Mouse (Mus musculus) heart, adult 2 months (tissue): ENCODE measurements around the gene Eya4. TPM values are rescaled to one million over a fixed set of nuclear protein-coding genes. Genes with fewer than 3 reads are reported as not detected.

ENCODE experiments used
- DNase-seq, 2 experiments: peaks; one replicate each; pipeline ENCODE4 v3.0.0; 2021
- H3K27ac ChIP-seq: fragments of 200-600 bp; 2 replicates; pipeline ENCODE4 v1.8.1; 2022
- H3K27me3 ChIP-seq: fragments of 200-500 bp; 2 replicates; pipeline ENCODE4 v1.6.1; 2012; ENCODE audit warnings: mild to moderate bottlenecking, low read length, inconsistent platforms, mixed read lengths; ENCODE audit not compliant: control insufficient read depth, insufficient read depth
- H3K36me3 ChIP-seq: fragments of 200-500 bp; 2 replicates; pipeline ENCODE4 v1.6.1; 2012; ENCODE audit warnings: low read length, inconsistent platforms; ENCODE audit not compliant: control insufficient read depth, insufficient read depth
- H3K4me1 ChIP-seq: fragments of 200-500 bp; 2 replicates; pipeline ENCODE4 v1.6.1; 2011; ENCODE audit warnings: low read length; ENCODE audit not compliant: control insufficient read depth, insufficient read depth
- H3K4me3 ChIP-seq: fragments of 200-600 bp; 2 replicates; pipeline ENCODE4 v1.8.1; 2022
- H3K79me2 ChIP-seq: fragments of 200-500 bp; replicated peaks from 2 replicates; pipeline ENCODE4 v1.6.1; 2012; ENCODE audit warnings: mild to moderate bottlenecking, inconsistent platforms, low read length, moderate library complexity, mixed read lengths; ENCODE audit not compliant: control insufficient read depth, insufficient read depth
- H3K9ac ChIP-seq: fragments of 200-500 bp; 2 replicates; pipeline ENCODE4 v1.6.1; 2012; ENCODE audit warnings: low read depth, mild to moderate bottlenecking, control low read depth, inconsistent platforms, low read length, mixed read lengths
- CTCF ChIP-seq: fragments of 200-600 bp; IDR thresholded peaks from 2 replicates; pipeline ENCODE4 v1.8.1; 2022; ENCODE audit warnings: antibody characterized with exemption, mild to moderate bottlenecking, moderate library complexity
- EP300 ChIP-seq: fragments of 200-500 bp; IDR thresholded peaks from 2 replicates; pipeline ENCODE4 v1.6.1; 2011; ENCODE audit warnings: low read depth, low read length, control low read depth; ENCODE audit not compliant: insufficient read depth
- POLR2A ChIP-seq: fragments of 200-500 bp; IDR thresholded peaks from 2 replicates; pipeline ENCODE4 v1.6.1; 2011; ENCODE audit warnings: mild to moderate bottlenecking, low read depth, low read length, control low read depth; ENCODE audit not compliant: insufficient read depth
- WGBS: fragments of 180-500 bp; shearing (Covaris S2); methylation state at CpG from one replicate; pipeline ENCODE4 v1.1.7; 2018; 5-methylcytosine and 5-hydroxymethylcytosine counted together
- intact Hi-C: fragments of 180-260 bp; cut with DNase I; formaldehyde crosslinking; loops from one replicate; pipeline ENCODE4 v1.15.1; 2025
- polyA plus RNA-seq: library from polyadenylated mRNA; depleted of rRNA; stranded (reverse); fragments of >200 nt; gene quantifications from 2 replicates; pipeline ENCODE4 v1.2.3, GENCODE M21; 2012
- total RNA-seq, 2 experiments: library from RNA; stranded (reverse); gene quantifications; 2 replicates each; pipeline ENCODE4 v1.2.3; 2021

Eya4 gene
- total and polyA plus RNA-seq, 3 experiments = 0.16 to 0.23 (median 0.23) TPM

GRCm38 (mm10) chr10:23165089-23165642 lies 185.4 kb downstream of the Eya4 start:
- H3K36me3 ChIP-seq = no peaks in the 10 kb centered on the region
- no peaks in the 10 kb centered on the region for H3K27me3 ChIP-seq
- intact Hi-C loops = no loop called here
- H3K79me2 ChIP-seq = no peaks in the 10 kb centered on the region
- H3K27ac ChIP-seq = no peak overlapping the region
- H3K4me3 ChIP-seq = no peak overlapping the region
- 73% methylated on average over 7 of the region's 7 CpGs for WGBS
- no peak overlapping the region for H3K9ac ChIP-seq
- no peak for DNase-seq
- no peaks in the 10 kb centered on the region for H3K4me1 ChIP-seq
- TF ChIP-seq POLR2A = no peak
- no peak for TF ChIP-seq EP300
- TF ChIP-seq CTCF = no peak

GRCm38 (mm10) chr10:23159844-23160243 lies 190.7 kb downstream of the Eya4 start:
- Histone ChIP-seq H3K9ac (no peak overlapping the region), H3K79me2 (no peaks in the 10 kb centered on the region), H3K27ac (no peak overlapping the region), H3K4me3 (no peak overlapping the region), H3K36me3 (no peaks in the 10 kb centered on the region), H3K4me1 (no peaks in the 10 kb centered on the region), H3K27me3 (no peaks in the 10 kb centered on the region)
- DNase-seq = no peak
- intact Hi-C loops = no loop called here
- WGBS = 72% methylated on average over 10 of the region's 10 CpGs
- TF ChIP-seq POLR2A = no peak
- no peak for TF ChIP-seq EP300
- TF ChIP-seq CTCF = no peak

DNA sequence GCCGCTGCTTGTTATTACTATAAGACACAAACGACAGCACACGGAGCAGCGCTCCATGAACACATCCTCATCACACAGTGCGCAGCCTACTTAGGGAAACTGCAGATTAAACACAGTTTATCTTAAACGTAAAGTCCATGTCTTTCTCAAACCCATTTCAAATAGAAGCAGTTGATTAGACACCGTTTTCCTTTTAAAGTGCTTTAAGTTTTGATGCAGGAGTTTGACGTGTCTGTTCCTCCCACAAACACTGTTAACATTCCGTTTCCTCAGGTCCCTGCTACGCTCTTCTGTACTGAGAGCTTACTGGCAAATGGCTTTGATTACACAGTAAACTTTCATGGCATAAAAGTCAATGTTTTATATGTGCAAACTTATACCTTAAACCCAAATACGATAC lies 191.4 kb downstream of the Eya4 start:
- no peak overlapping the region for H3K9ac ChIP-seq
- no peak overlapping the region for H3K4me3 ChIP-seq
- H3K4me1 ChIP-seq = no peaks in the 10 kb centered on the region
- WGBS = 78% methylated on average over 11 of the region's 11 CpGs
- TF ChIP-seq EP300 (no peak), CTCF (no peak), POLR2A (no peak)
- no peaks in the 10 kb centered on the region for H3K27me3 ChIP-seq
- intact Hi-C loops = no loop called here
- no peaks in the 10 kb centered on the region for H3K79me2 ChIP-seq
- H3K36me3 ChIP-seq = no peaks in the 10 kb centered on the region
- DNase-seq = no peak
- H3K27ac ChIP-seq = no peak overlapping the region

DNA sequence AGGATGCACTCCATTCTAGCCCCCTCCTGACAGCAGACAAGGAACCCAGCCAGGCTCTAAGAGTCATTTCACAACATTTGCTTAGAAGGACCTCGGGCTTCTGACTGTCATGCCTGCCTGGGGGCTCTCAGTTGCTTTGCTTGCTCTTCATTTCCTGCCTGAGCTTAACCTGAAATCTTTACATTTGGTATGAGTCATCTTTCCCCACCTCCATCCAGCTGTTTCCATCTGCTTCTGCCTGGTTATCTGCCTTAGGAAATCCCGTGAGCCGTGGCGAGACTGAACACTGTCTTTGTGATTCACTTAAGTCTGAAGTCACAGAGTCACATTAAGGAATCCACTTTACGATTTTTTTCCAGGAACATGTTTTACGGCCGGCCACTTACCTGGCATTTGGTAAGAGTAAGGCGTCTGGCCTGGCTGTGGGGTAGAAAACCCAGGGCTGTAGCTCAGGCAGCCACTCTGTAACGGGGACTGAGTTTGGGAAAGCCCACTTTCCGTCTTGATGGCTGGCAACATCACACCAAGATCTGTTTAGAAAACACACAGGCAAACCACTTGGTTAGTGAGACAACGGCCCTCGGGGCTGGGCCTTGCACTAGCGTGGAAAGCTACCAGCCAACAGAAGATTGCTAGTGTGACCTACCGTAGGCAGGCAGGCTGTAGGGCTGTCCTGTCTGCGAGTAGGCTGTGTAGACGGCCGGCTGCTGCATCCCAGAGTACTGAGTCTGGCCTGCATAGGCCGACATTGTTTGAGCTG lies 193.5 kb downstream of the Eya4 start:
- intact Hi-C loops = no loop called here
- WGBS = 42% methylated on average over 18 of the region's 18 CpGs
- no peak for TF ChIP-seq POLR2A
- TF ChIP-seq CTCF = no peak
- TF ChIP-seq EP300 = no peak
- H3K79me2 ChIP-seq = no peaks in the 10 kb centered on the region
- DNase-seq = no peak
- no peak overlapping the region for H3K9ac ChIP-seq
- H3K36me3 ChIP-seq = no peaks in the 10 kb centered on the region
- H3K4me1 ChIP-seq = no peaks in the 10 kb centered on the region
- H3K27ac ChIP-seq = no peak overlapping the region
- H3K4me3 ChIP-seq = no peak overlapping the region
- H3K27me3 ChIP-seq = no peaks in the 10 kb centered on the region

DNA sequence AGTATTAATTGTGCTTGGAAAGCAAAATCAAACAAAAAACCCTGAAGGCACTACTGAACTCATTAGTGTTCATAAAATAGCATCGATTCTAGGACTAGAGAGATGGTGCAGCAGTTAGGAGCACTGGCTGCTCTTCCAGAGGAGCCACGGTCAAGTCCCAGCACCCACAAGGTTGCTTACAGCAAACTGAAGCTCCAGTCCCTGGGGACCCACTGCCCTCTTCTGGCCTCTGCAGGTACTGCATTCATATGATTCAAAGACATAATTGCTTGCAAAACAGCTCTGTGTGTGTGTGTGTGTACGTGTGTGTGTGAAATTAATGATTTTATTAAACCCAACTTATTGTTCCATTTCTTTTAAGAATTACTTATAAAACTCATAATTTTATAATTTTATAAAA lies 200.2 kb downstream of the Eya4 start:
- H3K27ac ChIP-seq = no peak overlapping the region
- intact Hi-C loops = no loop called here
- whole genome bisulfite sequencing = 92% methylated on average over 3 of the region's 3 CpGs
- H3K27me3 ChIP-seq = no peaks in the 10 kb centered on the region
- TF ChIP-seq CTCF (peak; percentile 58), POLR2A (no peak)
- no peak overlapping the region for H3K9ac ChIP-seq
- no peaks in the 10 kb centered on the region for H3K4me1 ChIP-seq
- no peaks in the 10 kb centered on the region for H3K79me2 ChIP-seq
- DNase-seq = no peak
- H3K36me3 ChIP-seq = no peaks in the 10 kb centered on the region
- H3K4me3 ChIP-seq = no peak overlapping the region

- Histone ChIP-seq H3K27me3 (no peaks in the 10 kb centered on the region), H3K27ac (no peak overlapping the region), H3K36me3 (no peaks in the 10 kb centered on the region), H3K9ac (no peak overlapping the region), H3K79me2 (no peaks in the 10 kb centered on the region), H3K4me3 (no peak overlapping the region), H3K4me1 (no peaks in the 10 kb centered on the region)
- no peak for DNase-seq
- no peak for TF ChIP-seq EP300
- no peak for TF ChIP-seq POLR2A
- TF ChIP-seq CTCF = no peak
- WGBS = 18% methylated on average over 2 of the region's 2 CpGs
- intact Hi-C loops = no loop called here
Observed at GRCm38 (mm10) chr10:23144616-23145015, 206.0 kb downstream of the Eya4 start.
